Mouse (Mus musculus): ENCODE measurements around the gene Tcp11l2.

The Tcp11l2 gene

GRCm38 (mm10) chr10:84554291-84555009 is 22.0 kb upstream of the Tcp11l2 start:
- in situ Hi-C loops (cut with MboI; ENCODE audit: unreplicated experiment in 2 of 2), result no loop called here

GRCm38 (mm10) chr10:84556120-84556519 is 20.3 kb upstream of the Tcp11l2 start:
- in situ Hi-C loops (cut with MboI; ENCODE audit: unreplicated experiment in 2 of 2), result no loop called here

GRCm38 (mm10) chr10:84558511-84558910 is 17.9 kb upstream of the Tcp11l2 start:
- in situ Hi-C loops (cut with MboI; ENCODE audit: unreplicated experiment in 2 of 2), result no loop called here

GRCm38 (mm10) chr10:84559986-84560385 is 16.4 kb upstream of the Tcp11l2 start:
- in situ Hi-C loops (cut with MboI; ENCODE audit: unreplicated experiment in 2 of 2), result no loop called here

GRCm38 (mm10) chr10:84562121-84562520 is 14.3 kb upstream of the Tcp11l2 start:
- in situ Hi-C loops (cut with MboI; ENCODE audit: unreplicated experiment in 2 of 2), result no loop called here

GRCm38 (mm10) chr10:84562567-84563554 is 13.6 kb upstream of the Tcp11l2 start:
- in situ Hi-C loops (cut with MboI; ENCODE audit: unreplicated experiment in 2 of 2), result no loop called here

- in situ Hi-C loops (cut with MboI; ENCODE audit: unreplicated experiment in 2 of 2), result no loop called here
These were observed 12.0 kb upstream of the Tcp11l2 start for GRCm38 (mm10) chr10:84564427-84564826.

GRCm38 (mm10) chr10:84571052-84571639 is 5.3 kb upstream of the Tcp11l2 start:
- in situ Hi-C loops (cut with MboI; ENCODE audit: unreplicated experiment in 2 of 2), result no loop called here

GRCm38 (mm10) chr10:84573671-84574420 is 2.6 kb upstream of the Tcp11l2 start:
- in situ Hi-C loops (cut with MboI; ENCODE audit: unreplicated experiment in 2 of 2), result no loop called here

- in situ Hi-C loops (cut with MboI; ENCODE audit: unreplicated experiment in 2 of 2), result no loop called here
These were observed 414 bp upstream of the Tcp11l2 start for GRCm38 (mm10) chr10:84576029-84576394.

- in situ Hi-C loops (cut with MboI; ENCODE audit: unreplicated experiment in 2 of 2), result no loop called here
These were observed 773 bp downstream of the Tcp11l2 start for GRCm38 (mm10) chr10:84577071-84577727.

GRCm38 (mm10) chr10:84578738-84579137 is 2.3 kb downstream of the Tcp11l2 start:
- in situ Hi-C loops (cut with MboI; ENCODE audit: unreplicated experiment in 2 of 2), result no loop called here

GRCm38 (mm10) chr10:84579527-84579926 is 3.1 kb downstream of the Tcp11l2 start:
- in situ Hi-C loops (cut with MboI; ENCODE audit: unreplicated experiment in 2 of 2), result no loop called here

GRCm38 (mm10) chr10:84581191-84581590 is 4.8 kb downstream of the Tcp11l2 start:
- in situ Hi-C loops (cut with MboI; ENCODE audit: unreplicated experiment in 2 of 2), result no loop called here

- in situ Hi-C loops (cut with MboI; ENCODE audit: unreplicated experiment in 2 of 2), result no loop called here
These were observed 5.8 kb downstream of the Tcp11l2 start for GRCm38 (mm10) chr10:84582236-84582635.

- in situ Hi-C loops (cut with MboI; ENCODE audit: unreplicated experiment in 2 of 2), result no loop called here
These were observed 8.2 kb downstream of the Tcp11l2 start for GRCm38 (mm10) chr10:84584451-84585293.

- in situ Hi-C loops (cut with MboI; ENCODE audit: unreplicated experiment in 2 of 2), result no loop called here
These were observed 8.8 kb downstream of the Tcp11l2 start for GRCm38 (mm10) chr10:84585294-84585650.

GRCm38 (mm10) chr10:84590956-84591355 is 14.5 kb downstream of the Tcp11l2 start:
- in situ Hi-C loops (cut with MboI; ENCODE audit: unreplicated experiment in 2 of 2), result no loop called here

- in situ Hi-C loops (cut with MboI; ENCODE audit: unreplicated experiment in 2 of 2), result no loop called here
These were observed 15.3 kb downstream of the Tcp11l2 start for GRCm38 (mm10) chr10:84591640-84592148.

Measured in v-Abl transformed pro-B cells (cell line).